Mouse (Mus musculus) forebrain, embryonic 13.5 days (tissue): ENCODE measurements at regions not wholly inside any gene's neighbourhood (a gene's known extent, or its start where the extent isn't known, plus 50 kb on each side); places are given as distances from the start of the nearest gene placed in this dataset.
"Not testable (repeated sequence)": the region's sequence is repeated elsewhere in the genome, so short reads cannot be mapped to it uniquely, and the experiment has no call there.

Experiments used
- ATAC-seq: fragments of 200-750 bp; cut with Nextera tagmentation; 2 replicates; pipeline ENCODE4 v1.8.0; 2017
- H3K27ac ChIP-seq: fragments of 300-500 bp; sonication (generic); 2 replicates; pipeline ENCODE4 v1.5.1; 2015; ENCODE audit warnings: inconsistent platforms, mild to moderate bottlenecking, moderate library complexity
- H3K27me3 ChIP-seq: fragments of 300-500 bp; sonication (generic); 2 replicates; pipeline ENCODE4 v1.6.1; 2015; ENCODE audit warnings: mild to moderate bottlenecking, inconsistent platforms
- H3K36me3 ChIP-seq: fragments of 300-500 bp; sonication (generic); 2 replicates; pipeline ENCODE4 v1.6.1; 2015; ENCODE audit warnings: mild to moderate bottlenecking, inconsistent platforms; ENCODE audit not compliant: poor library complexity, severe bottlenecking
- H3K4me1 ChIP-seq: fragments of 300-500 bp; sonication (generic); 2 replicates; pipeline ENCODE4 v1.6.1; 2015; ENCODE audit warnings: inconsistent platforms
- H3K4me2 ChIP-seq: fragments of 300-500 bp; sonication (generic); 2 replicates; pipeline ENCODE4 v1.6.1; 2015; ENCODE audit warnings: inconsistent platforms, mild to moderate bottlenecking, moderate library complexity
- H3K4me3 ChIP-seq: fragments of 300-500 bp; sonication (generic); 2 replicates; pipeline ENCODE4 v1.5.1; 2015; ENCODE audit warnings: mild to moderate bottlenecking, inconsistent platforms
- H3K9ac ChIP-seq: fragments of 300-500 bp; sonication (generic); 2 replicates; pipeline ENCODE4 v1.6.1; 2015; ENCODE audit warnings: mild to moderate bottlenecking, inconsistent platforms
- H3K9me3 ChIP-seq: fragments of 300-500 bp; sonication (generic); replicated peaks from 2 replicates; pipeline ENCODE4 v1.6.1; 2016; ENCODE audit warnings: inconsistent platforms
- WGBS: fragments of 180-500 bp; shearing (Covaris S2); methylation state at CpG from one replicate; pipeline ENCODE4 v1.1.7; 2015; 5-methylcytosine and 5-hydroxymethylcytosine counted together

DNA sequence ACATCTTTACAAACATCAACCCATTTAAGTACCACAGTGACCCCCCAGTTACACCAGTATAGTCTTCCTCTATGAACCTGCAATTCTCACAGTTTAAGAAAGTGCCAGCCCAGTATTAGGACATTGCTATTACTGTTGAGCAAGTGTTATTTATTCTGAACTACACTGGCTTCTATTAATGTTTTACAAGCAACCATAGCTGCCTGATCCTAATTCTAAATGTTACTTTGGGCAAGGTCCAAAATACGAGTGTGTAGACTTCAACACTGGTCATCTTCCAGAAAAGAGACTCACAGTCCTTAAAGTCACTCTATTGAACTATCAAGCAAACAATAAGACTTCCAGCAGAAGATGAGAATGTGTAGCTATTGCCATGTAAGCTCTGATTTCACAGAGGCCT, 146.0 kb upstream of the Dlgap1 start:
- Histone ChIP-seq H3K27ac (no peak overlapping the region), H3K4me1 (no peaks in the 10 kb centered on the region), H3K4me3 (no peak overlapping the region), H3K9ac (no peak overlapping the region), H3K4me2 (no peak overlapping the region), H3K9me3 (no peaks in the 10 kb centered on the region), H3K36me3 (no peaks in the 10 kb centered on the region), H3K27me3 (no peaks in the 10 kb centered on the region)
- ATAC-seq, result no peak
- WGBS, result 85% methylated on average over 1 of the region's 1 CpGs

DNA sequence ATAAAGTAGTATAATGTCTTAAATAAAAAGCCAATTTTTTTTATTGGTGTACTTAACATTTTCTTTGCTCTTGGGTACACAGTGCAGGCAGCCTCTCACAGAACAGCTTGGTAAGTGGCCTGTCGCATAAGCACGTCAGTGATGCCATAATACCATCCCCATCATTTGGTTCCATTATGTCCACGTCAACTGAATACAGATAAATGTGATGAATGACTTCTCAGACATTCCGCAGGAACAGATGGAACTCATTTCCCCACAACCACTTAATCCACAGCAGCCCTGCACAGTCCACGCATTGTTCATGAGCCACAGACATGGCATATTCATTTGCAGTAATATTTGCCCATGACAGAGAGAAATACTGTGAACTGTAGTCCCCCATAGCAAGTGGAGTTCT, 127.6 kb upstream of the Dlgap1 start:
- WGBS, result 79% methylated on average over 5 of the region's 5 CpGs
- Histone ChIP-seq H3K4me1 (no peaks in the 10 kb centered on the region), H3K4me2 (no peak overlapping the region), H3K27ac (no peak overlapping the region), H3K27me3 (no peaks in the 10 kb centered on the region), H3K9ac (no peak overlapping the region), H3K9me3 (no peaks in the 10 kb centered on the region), H3K4me3 (no peak overlapping the region), H3K36me3 (no peaks in the 10 kb centered on the region)
- ATAC-seq, result peak; percentile 53; the same call in 1 of the 2 replicates

DNA sequence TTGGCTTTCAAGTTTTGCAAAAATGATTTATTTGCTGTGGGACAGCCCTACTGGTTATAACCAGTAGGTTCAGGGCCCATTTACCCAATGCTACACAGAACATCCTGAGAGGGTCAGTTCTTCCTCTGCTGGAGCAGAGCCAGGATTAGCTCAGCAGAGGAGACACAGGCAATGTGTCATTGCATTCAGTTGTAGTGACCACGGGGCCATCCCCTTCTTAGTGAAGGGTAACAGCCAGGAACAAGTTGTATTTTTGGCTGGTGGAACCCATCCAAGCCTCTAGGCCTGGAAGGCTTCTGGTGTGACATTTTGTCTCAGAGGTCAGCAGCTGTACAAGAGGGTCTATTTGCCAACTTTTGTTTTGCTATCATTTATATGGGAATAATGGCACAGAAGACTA, 120.6 kb upstream of the Dlgap1 start:
- H3K4me2 ChIP-seq, result no peak overlapping the region
- no peak overlapping the region for H3K4me3 ChIP-seq
- no peak overlapping the region for H3K27ac ChIP-seq
- no peaks in the 10 kb centered on the region for H3K27me3 ChIP-seq
- no peaks in the 10 kb centered on the region for H3K4me1 ChIP-seq
- 63% methylated on average over 1 of the region's 1 CpGs for WGBS
- no peaks in the 10 kb centered on the region for H3K9me3 ChIP-seq
- no peak overlapping the region for H3K9ac ChIP-seq
- ATAC-seq, result no peak
- no peaks in the 10 kb centered on the region for H3K36me3 ChIP-seq

DNA sequence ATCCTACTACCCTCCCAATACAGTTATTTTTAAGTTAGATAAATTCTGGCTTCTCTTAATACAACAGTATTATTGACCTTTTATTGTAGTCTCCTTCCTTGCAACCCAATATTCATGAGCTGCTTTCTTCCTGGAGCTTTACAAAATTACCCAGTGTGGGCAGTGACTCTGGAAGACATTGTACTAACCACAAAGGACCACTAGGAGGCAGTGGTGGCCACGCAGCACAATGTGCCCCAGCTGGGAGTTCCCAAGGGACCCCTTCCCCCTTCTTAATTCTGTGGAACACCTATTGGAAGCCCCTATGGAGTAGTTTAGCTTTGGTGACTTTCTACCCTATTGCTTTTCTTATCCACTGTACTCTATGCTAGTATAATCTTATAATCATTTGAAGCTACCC, 118.8 kb upstream of the Dlgap1 start:
- H3K9ac ChIP-seq, result no peak overlapping the region
- no peaks in the 10 kb centered on the region for H3K36me3 ChIP-seq
- H3K4me1 ChIP-seq, result no peaks in the 10 kb centered on the region
- H3K9me3 ChIP-seq, result no peaks in the 10 kb centered on the region
- WGBS, result 10% methylated on average over 1 of the region's 1 CpGs
- no peak for ATAC-seq
- no peaks in the 10 kb centered on the region for H3K27me3 ChIP-seq
- H3K4me2 ChIP-seq, result no peak overlapping the region
- H3K4me3 ChIP-seq, result no peak overlapping the region
- H3K27ac ChIP-seq, result no peak overlapping the region

DNA sequence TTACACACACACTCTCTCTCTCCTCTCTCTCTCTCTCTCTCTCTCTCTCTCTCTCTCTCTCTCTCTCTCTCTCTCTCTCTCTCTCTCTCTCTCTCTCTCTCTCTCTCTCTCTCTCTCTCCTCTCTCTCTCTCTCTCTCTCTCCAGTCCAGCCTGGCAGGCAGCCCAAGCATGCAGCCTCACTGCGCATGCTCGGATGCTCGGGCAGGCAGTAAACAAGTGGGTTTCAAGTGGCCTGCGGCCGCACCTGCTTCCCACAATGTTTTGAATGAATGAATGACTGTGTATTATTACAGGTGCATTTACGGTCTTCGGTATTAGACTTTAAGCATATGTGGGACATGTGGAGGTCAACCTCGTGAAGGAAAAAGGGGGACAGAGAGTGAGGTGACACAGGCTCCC, 88.9 kb upstream of the Dlgap1 start:
- H3K4me3 ChIP-seq, H3K4me1 ChIP-seq, H3K27me3 ChIP-seq, H3K4me2 ChIP-seq, H3K9ac ChIP-seq, H3K36me3 ChIP-seq, H3K9me3 ChIP-seq, H3K27ac ChIP-seq: not testable (repeated sequence)
- peak; percentile 51; the same call in 1 of the 2 replicates for ATAC-seq
- 91% methylated on average over 8 of the region's 8 CpGs for WGBS

DNA sequence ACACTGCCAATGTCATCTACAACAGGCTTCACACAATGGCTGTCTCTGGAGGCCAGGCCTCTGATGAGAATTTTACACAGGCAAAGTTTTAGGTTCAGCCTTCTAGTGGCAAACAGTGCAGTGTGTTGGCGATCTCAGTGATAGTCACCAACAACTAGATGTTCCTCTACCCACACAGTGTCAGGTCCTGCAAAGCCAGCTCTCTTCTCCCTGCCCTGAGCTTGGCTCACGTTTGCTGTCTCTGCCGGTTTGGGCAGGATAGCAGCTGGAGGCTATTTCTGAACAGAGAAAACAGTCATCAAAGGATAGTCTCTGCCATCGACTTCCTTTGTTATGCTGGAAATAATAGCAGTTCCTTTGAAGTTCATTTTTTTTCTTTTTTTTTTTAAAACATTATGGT, 74.9 kb upstream of the Dlgap1 start:
- no peak overlapping the region for H3K9ac ChIP-seq
- H3K4me3 ChIP-seq, result no peak overlapping the region
- no peak overlapping the region for H3K27ac ChIP-seq
- no peaks in the 10 kb centered on the region for H3K4me1 ChIP-seq
- H3K36me3 ChIP-seq, result no peaks in the 10 kb centered on the region
- 64% methylated on average over 4 of the region's 4 CpGs for WGBS
- H3K27me3 ChIP-seq, result no peaks in the 10 kb centered on the region
- no peaks in the 10 kb centered on the region for H3K9me3 ChIP-seq
- no peak for ATAC-seq
- no peak overlapping the region for H3K4me2 ChIP-seq
